Mouse (Mus musculus): Measurements from ENCODE around the gene Sys1. TPM values are rescaled to one million over a fixed set of nuclear protein-coding genes. Genes with fewer than 3 reads are reported as not detected.

Sys1 gene
- total RNA-seq, 2 experiments from 2014 or later: 22.2 to 26.8 TPM

DNA sequence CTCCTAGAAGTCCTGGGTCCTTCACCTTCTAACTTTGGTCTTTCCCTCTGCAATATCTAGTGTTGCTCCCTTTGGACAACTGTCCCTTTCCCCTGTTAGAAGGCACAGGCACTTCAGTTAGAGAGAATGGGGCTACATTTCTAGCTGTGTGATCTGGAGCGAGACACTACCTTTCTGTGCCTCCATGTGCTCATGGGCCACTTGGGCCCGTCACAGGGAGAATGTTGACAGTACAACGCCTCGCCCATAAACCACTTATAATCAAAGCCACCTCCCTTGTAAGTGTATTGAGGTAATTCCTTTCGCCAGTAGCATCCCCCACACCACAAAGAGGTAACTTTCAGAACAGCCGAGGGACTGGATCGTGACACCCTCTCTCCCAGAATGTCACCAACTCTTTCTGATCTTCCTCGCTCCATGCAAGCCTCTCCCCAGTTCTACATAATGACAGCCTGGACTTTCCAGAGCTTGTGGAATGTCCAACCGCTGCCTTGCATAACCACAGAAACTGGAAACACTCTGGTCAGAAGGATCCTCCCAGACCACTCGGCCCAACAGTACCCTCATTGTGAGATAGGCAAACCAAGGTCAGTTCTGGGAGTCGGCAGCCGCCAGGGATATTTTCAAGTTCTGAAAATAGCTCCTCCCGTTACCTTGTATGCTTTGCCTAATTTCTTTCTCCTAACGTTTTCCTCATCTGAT, 7.3 kb upstream of the Sys1 start:
- intact Hi-C loops (cut with DNase I): no loop called here
- DNase-seq (ENCODE audit: low spot score): no peak

DNA sequence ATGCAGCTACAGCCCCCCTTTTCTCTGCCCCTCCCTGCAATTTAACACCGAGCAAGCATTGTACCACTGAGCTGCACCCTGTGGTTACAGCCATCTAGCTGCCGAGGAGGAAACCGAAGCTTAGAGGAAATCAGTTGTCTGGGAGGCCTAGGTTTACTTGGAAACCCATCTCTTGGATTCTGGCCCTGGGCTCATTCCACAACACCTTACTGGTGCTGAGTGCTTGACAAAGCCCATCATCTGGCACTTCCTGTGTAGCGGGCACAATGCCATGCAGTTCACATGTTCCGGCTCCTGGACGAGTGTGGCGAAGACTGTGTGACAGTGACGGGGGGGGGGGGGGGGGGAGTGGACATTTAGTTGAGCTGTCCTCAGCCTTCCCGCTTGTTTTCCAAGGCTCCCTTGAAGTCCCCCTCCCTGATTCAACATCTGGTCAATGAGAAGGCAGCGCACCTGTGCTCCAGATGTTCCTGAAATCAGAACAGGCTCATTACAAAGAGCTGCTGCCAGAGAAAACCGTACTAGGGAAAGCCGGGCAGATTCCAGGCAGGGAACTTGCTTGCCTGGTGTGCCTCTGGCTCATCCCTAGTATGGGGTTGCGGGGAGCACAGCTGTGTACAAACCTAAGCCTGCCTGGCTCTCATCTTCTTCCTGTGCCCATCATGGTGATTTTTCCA, 4.6 kb upstream of the Sys1 start:
- intact Hi-C loops (cut with DNase I): no loop called here
- peak; percentile 23 for DNase-seq (ENCODE audit: low spot score)

DNA sequence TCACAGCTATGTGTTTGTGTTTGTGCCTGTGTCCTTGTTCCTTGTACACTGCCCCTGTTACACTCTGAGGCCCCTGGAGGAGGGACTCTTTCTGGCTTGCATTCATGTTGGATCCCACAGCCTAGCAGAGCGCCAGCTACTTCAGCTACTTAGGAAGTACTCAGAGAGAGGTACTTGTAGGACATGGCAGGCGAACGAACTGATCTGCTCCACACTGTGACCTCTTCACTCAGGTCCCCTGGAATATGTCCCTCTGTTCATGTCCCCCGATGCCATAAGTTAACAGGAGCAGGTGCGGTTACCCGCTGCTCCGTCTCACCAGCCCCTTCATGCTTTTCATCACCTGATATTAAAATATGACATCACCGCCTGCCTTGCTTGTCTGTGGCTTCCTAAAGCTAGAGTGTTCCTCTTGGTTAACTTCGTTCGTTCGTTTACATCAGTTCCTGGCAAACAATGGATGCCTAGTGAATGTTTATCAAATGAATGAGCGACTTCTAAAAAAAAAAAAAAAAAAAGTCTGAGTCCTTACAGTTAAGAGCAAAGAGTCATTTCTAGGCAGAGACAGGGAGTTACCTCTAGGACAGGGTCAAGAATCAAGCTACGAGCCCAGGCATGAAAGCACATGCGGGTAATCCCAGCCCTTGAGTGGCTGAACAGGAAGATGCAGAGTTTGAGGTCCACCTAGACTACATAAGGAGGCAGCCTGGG, 3.6 kb upstream of the Sys1 start:
- peak; percentile 19 for DNase-seq (ENCODE audit: low spot score)

DNA sequence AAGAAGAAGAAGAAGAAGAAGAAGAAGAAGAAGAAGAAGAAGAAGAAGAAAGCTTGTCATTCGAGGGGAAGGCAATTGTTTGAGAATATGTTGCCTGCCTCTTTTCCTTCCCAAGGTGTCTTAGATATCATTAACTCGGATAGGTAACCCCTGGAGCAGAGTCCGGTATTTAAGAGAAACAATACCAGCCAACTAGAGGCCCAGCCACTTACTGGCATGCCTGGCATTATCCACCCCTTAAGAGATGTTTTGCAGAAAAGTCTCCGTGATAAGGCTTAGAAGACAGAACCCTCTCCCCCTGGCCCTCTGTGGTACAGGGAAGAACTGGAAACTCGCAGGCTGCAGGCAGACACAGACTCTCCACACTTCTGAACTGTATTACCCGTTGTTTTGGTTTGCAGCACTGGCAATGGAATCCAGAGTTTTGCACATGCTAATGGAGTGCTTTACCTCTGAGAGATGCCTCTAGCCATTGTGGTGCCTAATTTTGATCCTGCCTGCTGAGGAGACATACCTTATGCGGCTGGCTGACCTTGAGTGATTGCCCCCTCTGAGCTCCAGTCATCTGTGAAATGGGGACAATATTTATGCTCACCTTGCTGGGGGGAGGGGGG, 2.8 kb upstream of the Sys1 start:
- intact Hi-C loops (cut with DNase I): no loop called here
- DNase-seq (ENCODE audit: low spot score): no peak

More for the DNA sequence above, 3.6 kb upstream of the Sys1 start:
- intact Hi-C loops (cut with DNase I): no loop called here

DNA sequence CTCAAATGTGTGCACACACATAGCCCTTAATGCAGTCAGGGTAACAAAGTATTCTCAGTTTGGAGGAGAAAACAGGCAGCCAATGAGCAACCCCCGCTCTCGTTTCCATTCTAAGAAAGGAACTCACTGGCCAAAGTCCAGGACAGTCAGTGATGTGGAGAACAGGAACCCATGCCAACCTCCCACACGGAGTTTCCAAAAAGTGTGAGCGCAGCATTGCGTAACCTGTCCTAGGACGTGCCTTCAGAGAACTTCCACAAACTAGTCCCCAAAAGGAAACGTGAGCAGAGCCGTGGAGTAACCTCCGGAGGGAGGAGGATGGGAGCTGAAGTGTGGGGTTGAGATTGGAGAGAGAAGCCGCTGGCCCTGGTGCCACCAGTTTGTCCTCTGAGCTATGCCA, 1.9 kb upstream of the Sys1 start:
- intact Hi-C loops (cut with DNase I): no loop called here
- DNase-seq (ENCODE audit: low spot score): peak; percentile 84

DNA sequence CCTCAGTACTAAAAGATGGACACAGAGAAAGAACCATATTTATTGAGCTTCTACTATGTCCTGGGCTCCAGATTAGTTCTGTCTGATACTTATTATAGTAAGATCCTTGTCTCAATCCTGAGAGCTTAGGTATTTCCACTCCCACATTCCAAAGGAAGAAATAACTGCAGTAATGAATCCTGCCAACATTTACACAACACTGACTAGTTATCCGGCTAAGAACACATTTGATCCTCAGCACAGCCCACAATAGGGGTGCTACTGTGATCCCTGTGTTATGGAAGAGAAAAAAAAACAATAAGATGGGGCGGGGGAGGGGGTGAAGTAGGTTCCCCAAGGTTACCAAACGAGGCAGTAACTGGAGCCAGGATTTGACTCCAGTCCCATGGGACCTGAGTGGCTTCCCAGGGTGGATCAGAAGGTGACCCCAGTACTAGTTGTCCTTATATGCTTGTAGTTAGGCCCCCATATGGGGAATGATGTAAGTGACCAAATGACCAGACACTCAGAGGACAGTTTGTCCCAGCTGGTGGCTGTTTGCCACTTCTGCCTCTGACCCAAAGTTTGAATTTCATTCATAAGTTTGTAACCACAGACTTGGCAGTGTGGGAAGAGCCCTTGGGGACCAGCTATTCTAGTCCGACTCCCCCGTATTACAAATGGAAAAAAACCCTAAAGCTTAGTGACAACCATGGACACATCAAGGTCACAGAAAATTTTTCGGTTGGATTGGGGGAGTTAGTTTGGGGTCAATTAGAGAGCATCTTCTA, 1.2 kb upstream of the Sys1 start:
- intact Hi-C loops (cut with DNase I): no loop called here
- DNase-seq (ENCODE audit: low spot score): peak; percentile 73

DNA sequence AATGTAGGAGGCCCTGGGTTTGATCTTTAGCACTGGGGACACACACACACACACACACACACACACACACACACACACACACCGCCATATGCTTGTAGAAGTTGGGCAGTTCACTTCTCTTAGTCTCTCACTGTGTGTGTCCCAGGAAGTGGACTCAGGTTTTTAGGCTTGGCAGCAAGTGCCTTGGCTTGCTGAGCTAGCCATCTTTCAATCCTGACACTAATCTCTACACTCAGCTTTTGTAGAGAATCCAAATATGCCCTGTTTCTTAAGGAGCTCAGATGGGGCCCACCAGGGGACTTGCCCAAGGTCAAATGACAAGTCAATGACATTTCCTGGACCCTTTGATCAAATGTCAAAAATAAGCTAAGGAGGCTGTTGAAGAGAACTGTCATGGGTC, 351 bp upstream of the Sys1 start:
- intact Hi-C loops (cut with DNase I): no loop called here
- DNase-seq (ENCODE audit: low spot score): no peak

DNA sequence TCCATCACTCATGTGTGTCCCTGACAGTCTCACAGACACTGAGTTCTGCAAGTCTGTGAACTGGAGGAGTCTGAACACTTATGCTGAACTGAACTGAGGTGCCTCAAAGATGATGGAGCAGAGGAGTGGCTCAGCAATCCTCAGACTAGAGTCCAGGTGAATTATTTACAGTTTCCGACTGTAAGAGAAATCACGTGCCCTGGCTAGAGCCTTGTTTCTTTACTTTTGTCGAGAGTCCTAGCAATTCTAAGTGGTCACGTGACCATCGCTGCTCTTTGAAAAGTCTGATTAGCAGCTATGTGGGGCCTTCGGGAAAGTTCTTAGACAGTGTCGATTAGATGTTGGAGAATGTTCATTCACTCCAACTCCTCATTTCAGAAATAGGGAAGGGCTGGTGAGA, 1.2 kb downstream of the Sys1 start:
- DNase-seq (ENCODE audit: low spot score): no peak
- intact Hi-C loops (cut with DNase I): loop anchor here (2.0 kb wide), 1 partner anchor 41 kb away; no protein-coding TSS in a partner anchor

DNA sequence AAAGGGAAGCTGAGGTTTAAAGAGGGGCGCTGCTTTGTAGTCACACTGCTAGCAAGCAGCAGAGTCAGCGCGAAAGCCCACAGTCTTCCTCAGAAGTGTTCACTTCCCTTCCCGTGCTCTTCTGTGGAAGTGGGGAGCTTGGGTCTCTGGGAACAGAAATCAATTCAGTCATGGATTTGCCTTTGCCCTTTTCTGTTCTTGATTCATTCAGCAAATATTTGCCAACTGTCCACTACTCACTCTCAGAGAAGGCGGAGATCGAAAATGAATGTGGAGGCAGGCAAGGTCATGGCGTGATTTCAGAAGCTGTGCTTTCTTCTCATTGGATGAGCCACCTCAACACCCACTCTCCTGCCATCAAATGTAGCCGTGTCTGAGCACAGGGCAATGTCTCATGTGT, 1.8 kb downstream of the Sys1 start:
- intact Hi-C loops (cut with DNase I): loop anchor here (2.0 kb wide), 1 partner anchor 42 kb away; no protein-coding TSS in a partner anchor
- DNase-seq (ENCODE audit: low spot score): no peak

DNA sequence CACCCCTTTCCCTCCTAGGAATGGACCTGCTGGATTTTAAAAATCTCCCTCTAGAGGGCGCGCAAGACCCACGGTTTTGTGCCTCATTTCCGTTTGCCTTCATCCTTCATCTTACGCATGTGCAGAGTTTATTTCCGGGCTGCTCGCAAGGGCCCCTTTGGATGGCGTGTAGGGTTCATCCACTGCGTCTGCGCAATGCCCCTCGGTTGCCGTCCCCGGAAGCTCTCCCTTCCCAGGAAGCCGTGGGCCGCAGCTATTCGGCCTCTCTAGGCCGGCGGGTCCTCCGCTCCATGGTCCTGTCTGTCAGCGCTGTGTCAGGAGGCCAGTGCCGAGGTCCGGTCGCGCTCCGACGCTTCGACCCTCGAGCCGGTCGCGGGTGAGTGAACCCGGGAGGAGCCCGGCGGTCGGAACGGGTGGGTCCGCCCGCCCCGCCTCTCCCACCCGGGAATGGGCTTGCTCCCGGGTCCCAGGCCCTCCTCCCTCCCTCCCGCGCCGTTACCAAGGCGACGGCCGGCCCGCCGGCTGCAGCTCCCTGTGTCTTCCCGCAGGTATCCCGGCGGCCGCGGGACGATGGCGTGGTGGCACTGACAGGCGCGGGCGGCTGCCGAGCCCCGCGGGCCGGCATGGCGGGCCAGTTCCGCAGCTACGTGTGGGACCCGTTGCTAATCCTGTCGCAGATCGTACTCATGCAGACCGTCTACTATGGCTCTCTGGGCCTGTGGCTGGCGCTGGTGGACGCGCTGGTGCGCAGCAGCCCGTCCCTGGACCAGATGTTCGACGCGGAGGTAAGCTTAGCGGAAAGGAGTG, 4.2 kb downstream of the Sys1 start, which contains the start of gene Gm20458:
Gene Gm20458, plus strand, starts transcription at position 223 of the 807 bp plus-strand sequence.
- peak; percentile 95 for DNase-seq (ENCODE audit: low spot score)
- intact Hi-C loops (cut with DNase I): loop anchor here (5.0 kb wide), 1 partner anchor 36 kb away; the partner anchor contains the start of gene Pigt

DNA sequence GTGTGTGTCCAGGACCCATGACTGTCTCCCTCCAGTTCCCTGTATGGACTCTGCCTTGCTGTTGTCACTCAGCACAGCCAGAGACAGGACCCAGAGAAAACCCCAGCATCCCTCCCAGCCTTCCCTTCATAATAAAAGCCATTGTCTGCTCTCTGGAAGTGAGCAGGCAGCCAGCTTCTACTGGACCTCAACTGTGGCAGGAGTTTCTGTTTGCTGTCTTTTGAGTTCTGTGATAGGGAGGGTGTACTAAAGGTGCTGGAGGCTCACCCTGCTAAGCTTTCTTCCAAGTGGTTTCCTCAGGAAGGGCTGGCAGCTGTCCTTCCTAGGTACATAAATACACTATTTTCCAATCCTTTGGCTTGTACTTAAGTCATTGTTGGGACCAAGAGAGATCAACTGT, 8.4 kb downstream of the Sys1 start:
- intact Hi-C loops (cut with DNase I): no loop called here
- DNase-seq (ENCODE audit: low spot score): no peak

DNA sequence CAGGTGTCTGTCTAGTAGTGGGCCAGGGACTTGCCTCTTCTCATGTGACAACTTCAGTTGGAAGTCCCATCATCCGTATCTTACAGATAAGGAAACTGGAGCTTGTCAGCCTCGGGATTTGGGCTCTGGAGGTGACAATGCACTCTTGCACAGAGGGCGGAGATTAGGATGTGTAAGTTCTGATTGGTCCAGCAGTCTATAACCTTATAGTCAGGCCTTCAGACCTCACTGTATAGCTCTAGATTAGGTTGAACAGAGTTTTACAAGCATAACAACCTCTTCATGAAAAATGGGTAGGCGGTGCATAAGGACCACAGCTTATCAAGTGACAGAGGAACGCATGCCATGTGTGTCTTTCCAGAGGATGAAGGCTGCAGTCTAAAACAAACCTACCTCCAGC, 10.0 kb downstream of the Sys1 start:
- DNase-seq (ENCODE audit: low spot score): no peak
- intact Hi-C loops (cut with DNase I): no loop called here

DNA sequence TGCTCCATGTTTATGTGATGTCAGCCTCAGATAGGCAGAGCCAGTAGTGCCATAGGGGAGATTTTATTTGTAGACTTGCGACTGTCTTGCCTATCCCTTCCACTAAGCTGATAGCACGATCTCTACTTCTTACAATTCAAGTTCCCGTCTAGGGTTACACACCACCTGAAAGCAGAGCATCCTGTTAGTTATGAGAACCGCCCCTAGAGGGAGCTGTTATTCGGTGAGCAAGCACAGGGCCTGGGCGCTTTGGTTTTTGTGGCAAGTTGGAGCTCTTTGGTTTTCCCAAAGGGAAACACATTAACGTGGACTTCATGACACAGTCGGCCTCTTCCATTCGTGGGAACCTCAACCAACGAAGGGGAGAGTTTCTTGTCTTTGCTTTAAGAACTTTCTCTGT, 13.5 kb downstream of the Sys1 start:
- intact Hi-C loops (cut with DNase I): loop anchor here (1.0 kb wide), 1 partner anchor 47 kb away; no protein-coding TSS in a partner anchor
- no peak for DNase-seq (ENCODE audit: low spot score)

DNA sequence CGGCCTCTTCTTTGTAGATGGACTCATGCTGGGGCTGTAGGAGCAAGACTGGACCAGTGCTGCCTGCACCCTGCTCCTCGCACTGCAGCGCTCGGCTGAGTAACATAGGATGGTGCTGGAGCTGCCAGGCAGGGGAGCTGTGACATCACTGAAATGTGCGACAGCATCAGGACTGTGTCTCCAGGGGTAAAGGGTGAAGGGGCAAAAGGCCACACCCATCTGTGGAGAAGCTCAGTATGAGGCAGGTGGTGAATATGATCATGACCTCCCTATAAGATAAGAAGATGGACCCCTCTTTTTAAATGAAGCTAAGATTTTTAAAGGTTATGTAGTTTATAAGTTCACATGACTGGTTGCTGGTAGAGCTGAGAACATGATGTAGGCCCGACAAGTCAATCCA, 16.9 kb downstream of the Sys1 start, which contains the start of gene Trp53tg5:
Gene Trp53tg5, minus strand, starts transcription at position 101 of the 400 bp plus-strand sequence.
- intact Hi-C loops (cut with DNase I): no loop called here

DNA sequence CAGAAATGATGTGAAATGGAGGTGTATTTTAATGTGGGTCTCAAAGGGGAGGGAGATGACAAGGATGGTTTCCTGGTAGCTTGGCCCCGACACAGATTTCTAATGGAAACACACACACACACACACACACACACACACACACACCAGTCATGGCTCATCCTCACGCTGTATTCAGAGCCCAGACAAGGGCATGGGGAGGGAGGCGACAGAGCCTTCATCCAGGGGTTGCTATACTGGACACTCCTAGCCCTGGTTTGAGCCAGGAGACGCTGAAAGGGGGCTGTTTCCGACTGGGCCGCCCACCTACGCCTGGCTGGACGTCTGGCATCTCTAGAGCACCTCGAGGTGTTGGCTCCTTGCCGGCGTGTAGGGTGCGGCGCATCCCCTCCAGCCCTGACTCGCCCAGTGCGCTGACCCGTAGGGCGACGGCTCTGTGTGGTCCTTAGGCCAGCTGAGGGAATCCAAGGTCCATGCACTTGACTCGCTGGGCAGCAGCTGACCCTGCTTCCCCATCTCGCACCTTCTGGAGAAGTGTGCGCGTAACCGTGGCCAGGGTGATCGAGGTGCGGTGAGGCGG, 29.0 kb downstream of the Sys1 start, which contains the start of gene Dbndd2:
Gene Dbndd2, plus strand, starts transcription at position 426 of the 577 bp plus-strand sequence.
- DNase-seq (ENCODE audit: low spot score): peak; percentile 51
- intact Hi-C loops (cut with DNase I): no loop called here

More for the DNA sequence above, 16.9 kb downstream of the Sys1 start, which contains the start of gene Trp53tg5:
- no peak for DNase-seq (ENCODE audit: low spot score)

DNA sequence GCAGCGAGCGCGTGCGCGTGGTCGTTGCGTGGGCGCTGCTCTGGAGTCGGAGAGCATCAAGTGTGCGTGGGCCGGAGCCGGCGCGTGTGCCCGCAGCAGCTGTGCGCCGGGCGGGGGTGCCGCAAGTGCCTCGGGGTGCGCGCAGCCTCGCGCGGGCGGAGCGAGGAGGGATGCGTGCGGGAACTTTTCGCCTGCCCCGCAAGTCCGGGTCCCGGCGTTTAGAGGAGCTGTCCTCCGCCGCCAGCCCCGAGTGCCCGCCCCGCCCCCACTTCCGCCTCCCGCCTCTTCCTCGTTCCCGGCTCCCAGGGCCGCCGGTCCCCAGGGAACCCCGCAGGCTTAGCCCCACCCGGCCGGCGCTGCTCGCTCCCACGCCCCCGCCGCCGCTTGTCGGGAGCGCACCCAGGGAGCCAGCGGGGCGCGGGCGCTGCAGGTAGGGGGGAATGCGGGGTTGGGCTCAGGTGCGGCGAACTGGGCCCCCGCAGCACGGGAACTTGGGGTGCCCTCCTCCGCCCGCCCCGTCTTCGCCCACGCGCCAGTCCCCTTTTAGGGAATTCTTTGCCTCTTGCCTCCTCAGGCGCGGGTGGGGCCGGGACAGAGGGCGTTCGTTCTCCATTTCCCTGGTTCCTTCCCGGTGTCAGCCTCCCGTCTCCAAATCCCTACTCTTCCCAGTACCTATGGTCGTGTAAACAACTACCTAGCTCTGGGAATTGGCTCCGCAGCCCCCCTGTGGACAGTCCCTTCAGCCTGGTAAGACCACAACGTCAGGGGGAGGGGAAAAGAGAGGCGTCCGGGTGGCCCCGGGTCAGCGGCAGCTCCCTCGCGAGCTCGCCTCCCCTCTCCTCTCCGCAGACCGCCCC, 29.7 kb downstream of the Sys1 start:
- peak; percentile 63 for DNase-seq (ENCODE audit: low spot score)
- intact Hi-C loops (cut with DNase I): no loop called here

DNA sequence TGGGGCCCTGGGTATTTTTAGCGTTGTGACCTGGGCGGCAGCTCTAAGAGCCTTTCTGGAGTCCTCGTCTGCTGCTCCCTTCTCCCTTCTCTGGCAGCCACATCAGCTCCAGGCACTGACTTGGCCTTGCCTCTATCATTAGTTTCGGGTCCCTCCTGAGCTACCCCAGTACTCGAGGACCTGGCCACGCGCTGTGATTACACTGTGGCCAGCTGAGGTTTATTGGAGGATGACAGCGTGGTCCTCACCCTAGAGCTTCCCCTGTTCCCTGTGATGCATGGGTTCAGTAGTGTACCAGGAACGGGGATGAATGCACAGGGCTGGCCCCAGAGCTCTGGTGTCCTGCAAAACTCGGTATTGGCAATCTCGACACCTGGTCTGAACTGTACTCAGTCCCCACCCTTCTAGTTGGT, 30.4 kb downstream of the Sys1 start:
- DNase-seq (ENCODE audit: low spot score): no peak
- intact Hi-C loops (cut with DNase I): no loop called here

Measured in heart, postnatal 25 days (tissue).